Comparison of ENCODE assay signal across 11 mouse cellular contexts in the genomic region with DNA sequence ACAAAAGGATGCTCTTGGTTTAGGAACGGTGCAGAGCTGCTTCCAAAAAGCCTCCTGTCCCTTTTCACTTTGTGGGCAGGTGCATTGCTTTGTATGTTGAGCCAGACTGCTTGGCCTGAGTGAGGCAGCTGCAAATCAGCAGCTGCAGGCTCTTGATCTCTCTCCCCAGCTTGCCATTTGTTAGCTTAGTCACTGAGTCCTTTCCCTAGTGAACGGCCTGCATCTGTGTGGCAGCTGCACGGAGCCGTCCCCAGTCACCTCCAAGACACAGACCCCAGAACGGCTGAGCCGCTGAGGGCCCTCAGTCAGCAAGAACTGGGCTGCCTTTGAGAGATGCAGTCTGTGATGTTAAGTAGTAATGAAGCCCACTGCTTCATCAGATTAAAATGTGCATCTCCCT.
A peak's percentile ranks its signal among the peaks of the same experiment; 100 is the strongest.
DNase-seq lines count a peak whose midpoint lies in the region; ATAC-seq lines count a peak whose summit lies in the region.
"Had no signal": no experiment of that assay in that cellular context is flagged by ENCODE, and none has a peak within 500 bp of the region (broad histone marks: within the 10 kb centered on the region; RNA-seq: fewer than 3 reads in every experiment).

No protein-coding gene starts in this region.

- peak; percentile 85 for ATAC-seq in midbrain, embryonic 12.5 days (ENCODE audit: low FRiP score, low read depth)
- ATAC-seq: activated CD4-positive, CD25-positive, alpha-beta regulatory T cell, adult 4 months had no signal

- no peak overlapping the region for H3K4me3 ChIP-seq in hindbrain, embryonic 10.5 days
- no peak overlapping the region for H3K4me3 ChIP-seq in midbrain, embryonic 12.5 days

- no peak overlapping the region for H3K4me2 ChIP-seq in midbrain, embryonic 12.5 days (replicated peaks)

- peak; percentile 12 for DNase-seq in A20 (ENCODE audit: low read depth, low spot score)
- DNase-seq in embryo, embryonic 10.5 days (ENCODE audit: low spot score) = peak; percentile 46
- peak; percentile 29 for DNase-seq in hindbrain, embryonic 10.5 days (ENCODE audit: low spot score)
- no peak for DNase-seq in kidney, postnatal 4 days
- DNase-seq in ovary, adult 18-20 months (ENCODE audit: low spot score) = no peak
- DNase-seq in heart, adult 9 months (ENCODE audit: low spot score in 2 of 2) = no peak
- no peak for DNase-seq in frontal cortex, postnatal 36 days (ENCODE audit: low spot score in 2 of 2)
- DNase-seq: cerebellum, adult 9-10 months; lung, postnatal 4 days had no signal

- WGBS in hindbrain, embryonic 10.5 days = 38% methylated on average over 6 of the region's 6 CpGs
- 17% methylated on average over 6 of the region's 6 CpGs for WGBS in midbrain, embryonic 12.5 days

- 0 out of 2 replicates have a peak overlapping the region, but pooled peaks have one; percentile 21 for H3K9ac ChIP-seq in midbrain, embryonic 12.5 days (replicated peaks)

- no peaks in the 10 kb centered on the region for H3K27me3 ChIP-seq in hindbrain, embryonic 10.5 days (ENCODE audit: insufficient read depth, poor library complexity, severe bottlenecking)
- no peaks in the 10 kb centered on the region for H3K27me3 ChIP-seq in midbrain, embryonic 12.5 days

- no peaks in the 10 kb centered on the region for H3K36me3 ChIP-seq in hindbrain, embryonic 10.5 days
- H3K36me3 ChIP-seq in midbrain, embryonic 12.5 days = no peaks in the 10 kb centered on the region

- H3K9me3 ChIP-seq in hindbrain, embryonic 10.5 days = no peaks in the 10 kb centered on the region
- no peaks in the 10 kb centered on the region for H3K9me3 ChIP-seq in midbrain, embryonic 12.5 days

- peak overlapping the region; percentile 74; the same call in 1 of the 2 replicates for H3K27ac ChIP-seq in hindbrain, embryonic 10.5 days
- H3K27ac ChIP-seq in midbrain, embryonic 12.5 days (replicated peaks) = peak overlapping the region; percentile 75

- peaks cover 20% of the 10 kb centered on the region for H3K4me1 ChIP-seq in hindbrain, embryonic 10.5 days (replicated peaks)
- peaks cover 30% of the 10 kb centered on the region for H3K4me1 ChIP-seq in midbrain, embryonic 12.5 days

Comparison
In these comparisons a context has a peak if more than half of its experiments do, and no peak if none do; other contexts are left out.
1. DNase-seq: peak in A20 (single experiment), embryo, embryonic 10.5 days (single experiment) and hindbrain, embryonic 10.5 days (single experiment); none in kidney, postnatal 4 days (0 of 2), ovary, adult 18-20 months (single experiment), heart, adult 9 months (0 of 2) and frontal cortex, postnatal 36 days (0 of 2).